Mouse (Mus musculus): Measurements from ENCODE around the gene Foxp1. TPM values are rescaled to one million over a fixed set of nuclear protein-coding genes. Genes with fewer than 3 reads are reported as not detected.
A peak's percentile ranks its signal among the peaks of the same experiment; 100 is the strongest.

The Foxp1 gene
- polyA plus RNA-seq, 1 experiment: 17.7 TPM

DNA sequence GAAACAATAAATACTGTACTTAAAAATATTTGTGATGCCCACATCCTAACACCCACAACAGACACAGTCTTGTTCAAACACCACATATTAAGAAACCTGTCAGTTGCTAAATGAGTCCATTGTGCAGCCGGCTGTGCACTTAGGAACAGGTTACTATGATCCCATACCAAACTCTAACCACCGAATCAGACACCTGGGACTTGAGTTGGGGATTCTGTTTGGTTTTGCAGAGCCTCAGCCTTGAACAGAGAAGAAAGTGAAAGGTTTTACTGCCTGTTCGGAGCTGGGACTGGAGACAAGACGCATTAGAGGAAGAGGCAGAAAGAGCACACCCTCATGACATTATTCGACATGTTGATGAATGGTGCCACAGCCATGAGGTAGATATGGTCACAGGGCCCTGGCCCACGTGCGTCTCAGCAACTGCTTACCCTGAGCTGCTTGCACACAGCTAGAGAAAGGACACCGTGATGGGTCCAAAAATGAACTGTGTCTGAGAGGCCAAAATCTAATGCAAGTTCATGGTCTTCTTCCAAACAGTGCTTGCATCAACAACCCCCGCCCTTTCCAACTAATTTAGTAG, 491.1 kb downstream of the Foxp1 start:
- Histone ChIP-seq H3K79me2 (ENCODE audit: control insufficient read depth, insufficient read depth) (peaks cover 8% of the 10 kb centered on the region), H3ac (ENCODE audit: control insufficient read depth, insufficient read length) (no peak overlapping the region), H3K4me2 (ENCODE audit: low read depth) (no peak overlapping the region), H3K36me3 (ENCODE audit: control insufficient read depth, insufficient read depth) (no peaks in the 10 kb centered on the region), H3K4me3 (no peak overlapping the region), H3K27me3 (ENCODE audit: control insufficient read depth, insufficient read depth, insufficient read length) (no peaks in the 10 kb centered on the region)
- TF ChIP-seq POLR2A (IDR thresholded peaks at IDR 0.05; ENCODE audit: insufficient read length, low read depth): no peak
- no peak for TF ChIP-seq SRF (IDR thresholded peaks at IDR 0.05; ENCODE audit: control insufficient read depth, insufficient read length, low read depth)
- no peak for TF ChIP-seq REST (IDR thresholded peaks at IDR 0.05; ENCODE audit: insufficient read depth, insufficient read length)
- TF ChIP-seq MYOD1 (IDR thresholded peaks at IDR 0.05; ENCODE audit: control insufficient read depth in 1 of 3, insufficient read length in 2 of 3, low read depth in 2 of 3): no peak
- no peak for TF ChIP-seq CEBPB (IDR thresholded peaks at IDR 0.05; ENCODE audit: insufficient read depth, poor library complexity, severe bottlenecking)
- no peak for TF ChIP-seq MAX (IDR thresholded peaks at IDR 0.05; ENCODE audit: low read depth)

DNA sequence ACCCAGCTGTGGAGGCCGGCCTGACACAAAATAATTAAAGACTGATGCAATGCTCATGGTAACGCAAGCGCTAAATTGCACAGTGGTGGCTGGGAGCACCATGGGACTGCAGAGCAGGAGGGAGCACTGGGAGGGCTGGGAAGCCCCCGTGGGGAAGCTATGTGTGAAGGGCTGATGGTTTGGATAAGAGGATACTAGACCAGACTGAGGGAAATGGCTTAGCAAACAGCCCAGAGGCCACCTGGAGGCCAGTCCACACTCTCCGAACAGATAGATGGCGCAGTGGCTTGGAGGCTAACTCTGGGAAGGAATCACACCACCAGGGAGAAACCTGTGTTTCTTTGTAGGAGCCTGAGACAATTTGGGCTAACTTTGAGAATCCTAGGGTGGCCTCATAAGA, 492.3 kb downstream of the Foxp1 start:
- Histone ChIP-seq H3K79me2 (ENCODE audit: control insufficient read depth, insufficient read depth) (peaks cover 20% of the 10 kb centered on the region), H3K36me3 (ENCODE audit: control insufficient read depth, insufficient read depth) (no peaks in the 10 kb centered on the region), H3K4me2 (ENCODE audit: low read depth) (no peak overlapping the region), H3ac (ENCODE audit: control insufficient read depth, insufficient read length) (no peak overlapping the region), H3K27me3 (ENCODE audit: control insufficient read depth, insufficient read depth, insufficient read length) (no peaks in the 10 kb centered on the region), H3K4me3 (no peak overlapping the region)
- no peak for TF ChIP-seq CEBPB (IDR thresholded peaks at IDR 0.05; ENCODE audit: insufficient read depth, poor library complexity, severe bottlenecking)
- no peak for TF ChIP-seq POLR2AphosphoS2 (IDR thresholded peaks at IDR 0.05; ENCODE audit: insufficient read length, low read depth)
- no peak for TF ChIP-seq MYOD1 (IDR thresholded peaks at IDR 0.05; ENCODE audit: control insufficient read depth in 1 of 3, insufficient read length in 2 of 3, low read depth in 2 of 3)
- TF ChIP-seq POLR2A (IDR thresholded peaks at IDR 0.05; ENCODE audit: insufficient read length, low read depth): no peak
- TF ChIP-seq MAX (IDR thresholded peaks at IDR 0.05; ENCODE audit: low read depth): no peak
- no peak for TF ChIP-seq TCF12 (IDR thresholded peaks at IDR 0.05; ENCODE audit: insufficient read depth, poor library complexity, severe bottlenecking)
- no peak for TF ChIP-seq MYOG (IDR thresholded peaks at IDR 0.05; ENCODE audit: control insufficient read depth in 1 of 3, insufficient read depth in 1 of 3, insufficient read length in 2 of 3, low read depth in 2 of 3)
- TF ChIP-seq USF1 (IDR thresholded peaks at IDR 0.05; ENCODE audit: low read depth): no peak
- no peak for TF ChIP-seq REST (IDR thresholded peaks at IDR 0.05; ENCODE audit: insufficient read depth, insufficient read length)
- no peak for TF ChIP-seq SRF (IDR thresholded peaks at IDR 0.05; ENCODE audit: control insufficient read depth, insufficient read length, low read depth)
- no peak for TF ChIP-seq TCF3 (IDR thresholded peaks at IDR 0.05; ENCODE audit: insufficient read length, low read depth)
- no peak for TF ChIP-seq E2F4 (IDR thresholded peaks at IDR 0.05; ENCODE audit: insufficient read depth)

DNA sequence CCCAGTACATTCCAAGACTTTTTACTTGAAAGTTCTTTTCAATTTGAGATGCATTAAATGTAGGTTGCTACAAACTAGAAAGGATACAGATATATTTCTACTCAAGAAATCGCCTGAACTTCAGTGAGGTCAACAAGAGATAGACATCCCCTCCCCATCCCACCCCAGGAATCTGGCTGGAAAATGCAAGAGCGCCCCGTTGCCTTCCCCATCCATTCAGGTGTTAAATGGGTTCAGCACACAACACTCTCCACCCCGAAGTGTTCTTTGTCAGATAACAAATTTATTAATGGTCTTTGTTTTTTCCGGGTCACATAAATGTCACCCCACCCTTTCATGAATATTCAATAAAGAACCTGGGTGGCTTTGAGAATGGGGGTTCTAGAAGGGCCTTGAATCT, 493.1 kb downstream of the Foxp1 start:
- Histone ChIP-seq H3ac (ENCODE audit: control insufficient read depth, insufficient read length) (no peak overlapping the region), H3K79me2 (ENCODE audit: control insufficient read depth, insufficient read depth) (peaks cover 28% of the 10 kb centered on the region), H3K4me3 (peak overlapping the region; percentile 63), H3K36me3 (ENCODE audit: control insufficient read depth, insufficient read depth) (no peaks in the 10 kb centered on the region), H3K4me2 (ENCODE audit: low read depth) (no peak overlapping the region), H3K27me3 (ENCODE audit: control insufficient read depth, insufficient read depth, insufficient read length) (no peaks in the 10 kb centered on the region)
- TF ChIP-seq SRF (IDR thresholded peaks at IDR 0.05; ENCODE audit: control insufficient read depth, insufficient read length, low read depth) (no peak), TCF3 (IDR thresholded peaks at IDR 0.05; ENCODE audit: insufficient read length, low read depth) (no peak), POLR2A (IDR thresholded peaks at IDR 0.05; ENCODE audit: insufficient read length, low read depth) (no peak), CEBPB (IDR thresholded peaks at IDR 0.05; ENCODE audit: insufficient read depth, poor library complexity, severe bottlenecking) (no peak), USF1 (IDR thresholded peaks at IDR 0.05; ENCODE audit: low read depth) (no peak)

DNA sequence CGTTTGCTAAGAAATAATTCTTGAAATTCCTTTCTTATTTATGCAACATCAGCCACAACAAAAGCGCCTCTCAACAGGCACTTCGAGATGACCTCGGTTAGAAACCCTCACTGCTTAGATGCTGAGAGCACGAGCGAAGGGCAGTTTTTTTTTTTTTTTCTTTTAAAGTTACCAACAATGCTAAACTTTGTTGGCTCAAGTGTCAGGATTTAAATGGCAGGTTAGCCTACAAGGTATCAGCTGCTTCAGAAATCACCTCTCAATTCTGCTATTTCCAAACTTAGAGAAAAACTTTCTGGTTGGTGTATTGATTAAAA, 493.6 kb downstream of the Foxp1 start:
- H3K36me3 ChIP-seq (ENCODE audit: control insufficient read depth, insufficient read depth): no peaks in the 10 kb centered on the region
- peaks cover 33% of the 10 kb centered on the region for H3K79me2 ChIP-seq (ENCODE audit: control insufficient read depth, insufficient read depth)
- no peaks in the 10 kb centered on the region for H3K27me3 ChIP-seq (ENCODE audit: control insufficient read depth, insufficient read depth, insufficient read length)
- TF ChIP-seq CEBPB (IDR thresholded peaks at IDR 0.05; ENCODE audit: insufficient read depth, poor library complexity, severe bottlenecking) (peak; percentile 38; the same call in 1 of the 2 replicates), POLR2A (IDR thresholded peaks at IDR 0.05; ENCODE audit: insufficient read length, low read depth) (no peak)
- peak overlapping the region; percentile 77 for H3K4me2 ChIP-seq (ENCODE audit: low read depth)
- H3K4me3 ChIP-seq: peak overlapping the region; percentile 63
- peak overlapping the region; percentile 99 for H3ac ChIP-seq (ENCODE audit: control insufficient read depth, insufficient read length)

DNA sequence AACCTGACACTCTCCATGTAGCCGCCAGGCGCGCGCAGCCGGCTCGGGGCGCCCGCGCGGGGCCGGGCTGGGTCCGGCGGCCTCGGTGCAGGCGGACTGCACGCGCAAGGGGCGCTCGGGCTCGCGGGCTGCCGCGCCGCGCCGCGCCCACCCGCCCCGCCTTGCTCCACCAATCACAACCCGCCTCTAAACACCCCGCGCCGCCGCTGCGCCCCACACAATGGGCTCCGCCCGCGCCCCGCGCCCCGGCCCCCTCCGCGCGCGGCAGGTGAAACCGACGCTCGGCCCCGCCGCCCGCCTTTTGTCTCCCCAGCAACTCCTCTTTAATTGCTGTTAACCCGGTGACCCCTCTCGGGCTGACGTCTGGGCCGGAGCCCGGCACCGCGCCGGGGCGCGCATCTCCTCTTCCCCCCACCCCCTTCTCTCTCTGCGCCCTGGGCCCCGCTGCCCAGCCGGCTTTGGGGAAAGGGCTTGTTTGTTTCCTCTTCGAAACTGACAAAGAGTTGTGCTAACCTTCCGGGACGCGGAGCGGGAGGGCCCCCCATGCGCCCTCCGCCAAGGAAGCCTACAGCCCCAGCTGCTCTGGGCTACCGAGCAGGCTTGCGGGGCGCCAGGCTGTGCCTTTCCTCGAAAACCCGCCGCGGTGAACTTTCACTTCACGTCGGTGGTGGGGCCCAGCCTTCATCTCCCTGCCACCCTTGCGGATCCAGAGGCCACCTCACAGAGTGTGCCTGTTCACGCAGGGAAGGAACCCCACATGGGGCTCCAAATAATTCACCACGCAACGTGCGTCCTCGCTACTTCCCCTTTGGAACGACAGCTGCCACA, 494.1 kb downstream of the Foxp1 start:
- no peaks in the 10 kb centered on the region for H3K27me3 ChIP-seq (ENCODE audit: control insufficient read depth, insufficient read depth, insufficient read length)
- no peaks in the 10 kb centered on the region for H3K36me3 ChIP-seq (ENCODE audit: control insufficient read depth, insufficient read depth)
- TF ChIP-seq MYOG (IDR thresholded peaks at IDR 0.05; ENCODE audit: control insufficient read depth in 1 of 3, insufficient read depth in 1 of 3, insufficient read length in 2 of 3, low read depth in 2 of 3): peak in 2 of 3 experiments; percentile 18 to 55
- no peak for TF ChIP-seq MAX (IDR thresholded peaks at IDR 0.05; ENCODE audit: low read depth)
- TF ChIP-seq POLR2AphosphoS2 (IDR thresholded peaks at IDR 0.05; ENCODE audit: insufficient read length, low read depth): peak; percentile 31
- peak; percentile 71 for TF ChIP-seq POLR2A (IDR thresholded peaks at IDR 0.05; ENCODE audit: insufficient read length, low read depth)
- TF ChIP-seq MYOD1 (IDR thresholded peaks at IDR 0.05; ENCODE audit: control insufficient read depth in 1 of 3, insufficient read length in 2 of 3, low read depth in 2 of 3): peak in 2 of 3 experiments; percentile 57 to 60
- TF ChIP-seq SRF (IDR thresholded peaks at IDR 0.05; ENCODE audit: control insufficient read depth, insufficient read length, low read depth): no peak
- H3ac ChIP-seq (ENCODE audit: control insufficient read depth, insufficient read length): peak overlapping the region; percentile 99
- H3K4me2 ChIP-seq (ENCODE audit: low read depth): peak overlapping the region; percentile 89
- H3K79me2 ChIP-seq (ENCODE audit: control insufficient read depth, insufficient read depth): peaks cover 39% of the 10 kb centered on the region
- H3K4me3 ChIP-seq: peak overlapping the region; percentile 63
